Mouse (Mus musculus) layer of hippocampus, adult 2 months (tissue): ENCODE measurements around the gene Rpl13. TPM values are rescaled to one million over a fixed set of nuclear protein-coding genes. Genes with fewer than 3 reads are reported as not detected.
A peak's percentile ranks its signal among the peaks of the same experiment; 100 is the strongest.

Experiments
- DNase-seq, 2 experiments: peaks; one replicate each; pipeline ENCODE4 v3.0.0; 2022; ENCODE audit warnings: low spot score in 2 of 2
- H3K27ac ChIP-seq: fragments of 200-600 bp; 2 replicates; pipeline ENCODE4 v1.8.1; 2022
- H3K4me3 ChIP-seq: fragments of 200-600 bp; 2 replicates; pipeline ENCODE4 v1.8.1; 2022; ENCODE audit warnings: mild to moderate bottlenecking
- CTCF ChIP-seq: fragments of 200-600 bp; conservative IDR thresholded peaks from 2 replicates; pipeline ENCODE4 v1.8.1; 2022; ENCODE audit warnings: antibody characterized with exemption, mild to moderate bottlenecking, moderate library complexity
- microRNA-seq, 2 experiments: library from miRNA; unstranded; fragments of <30 nt; microRNA quantifications; one replicate each; pipeline ENCODE4 v1.2.0; 2021
- total RNA-seq, 2 experiments: library from RNA; stranded (reverse); gene quantifications; 2 replicates each; pipeline ENCODE4 v1.2.3; 2021

Rpl13 gene
- total RNA-seq, 2 experiments from 2014 or later, result 418 to 466 TPM

GRCm38 (mm10) chr8:123138741-123139140 lies 36.6 kb downstream of the Rpl13 start:
- DNase-seq, result no peak
- Histone ChIP-seq H3K27ac (peak overlapping the region; percentile 79), H3K4me3 (no peak overlapping the region)
- TF ChIP-seq CTCF, result no peak

GRCm38 (mm10) chr8:123141741-123142462 lies 39.8 kb downstream of the Rpl13 start:
- no peak for TF ChIP-seq CTCF
- Histone ChIP-seq H3K4me3 (no peak overlapping the region), H3K27ac (peak overlapping the region; percentile 51)
- peak; percentile 73 to 79 for DNase-seq

GRCm38 (mm10) chr8:123145279-123145678 lies 43.1 kb downstream of the Rpl13 start:
- Histone ChIP-seq H3K4me3 (no peak overlapping the region), H3K27ac (peak overlapping the region; percentile 85)
- DNase-seq, result peak in 1 of 2 experiments; percentile 40
- TF ChIP-seq CTCF, result peak; percentile 68

- TF ChIP-seq CTCF, result no peak
- H3K4me3 ChIP-seq, result no peak overlapping the region
- peak; percentile 35 to 74 for DNase-seq
- H3K27ac ChIP-seq, result peak overlapping the region; percentile 85
These were observed 44.2 kb downstream of the Rpl13 start for GRCm38 (mm10) chr8:123146390-123146789.

GRCm38 (mm10) chr8:123150737-123151171 lies 48.6 kb downstream of the Rpl13 start:
- H3K27ac ChIP-seq, result peak overlapping the region; percentile 75
- DNase-seq, result peak; percentile 37 to 60
- no peak for TF ChIP-seq CTCF
- H3K4me3 ChIP-seq, result no peak overlapping the region

Small RNAs within 50 kb of the gene (microRNA-seq; reads per million reads assigned to microRNA genes)
- 0 to 0.55 reads per million in 2 experiments for gene Mir7079
- gene Mir7080, result 258 to 259 reads per million in 2 experiments

Other genes starting within 250 kb of the Rpl13 start
- 100 to 1,000 TPM; 165 to 176 TPM for gene Ankrd11, start 60.1 kb upstream of the Rpl13 start, total RNA-seq
- gene Spg7, start 39.4 kb upstream of the Rpl13 start, total RNA-seq, result 10 to 100 TPM; 63.4 to 66.3 TPM
- 100 to 1,000 TPM; 257 to 313 TPM for gene Cpne7, start 15.0 kb downstream of the Rpl13 start, total RNA-seq
- gene Sult5a1, start 56.0 kb downstream of the Rpl13 start, total RNA-seq, result 1 to 10 TPM; 2.0 to 2.8 TPM
- gene Dpep1, start 83.9 kb downstream of the Rpl13 start, total RNA-seq, result under 1 TPM in 1 of 2 experiments, not detected in 1; 0.37 TPM
- gene Chmp1a, start 110.4 kb downstream of the Rpl13 start, total RNA-seq, result 100 to 1,000 TPM; 102 to 111 TPM
- gene Spata33, start 110.5 kb downstream of the Rpl13 start, total RNA-seq, result 1 to 10 TPM; 6.5 to 7.1 TPM
- gene Cdk10, start 122.5 kb downstream of the Rpl13 start, total RNA-seq, result 10 to 100 TPM; 93.9 to 98.8 TPM
- gene Spata2l, start 133.9 kb downstream of the Rpl13 start, total RNA-seq, result 10 to 100 TPM; 71.4 to 75.0 TPM
- gene Zfp276, start 151.8 kb downstream of the Rpl13 start, total RNA-seq, result 10 to 100 TPM; 20.3 to 24.8 TPM
- gene Vps9d1, start 152.0 kb downstream of the Rpl13 start, total RNA-seq, result 10 to 100 TPM; 59.5 to 70.3 TPM
- gene Fanca, start 216.2 kb downstream of the Rpl13 start, total RNA-seq, result 1 to 10 TPM; 1.7 to 2.8 TPM
- gene Spire2, start 230.4 kb downstream of the Rpl13 start, total RNA-seq, result 10 to 100 TPM; 15.8 to 17.4 TPM